Mouse (Mus musculus): Measurements from ENCODE around the gene Ckm. TPM values are rescaled to one million over a fixed set of nuclear protein-coding genes. Genes with fewer than 3 reads are reported as not detected.
A peak's percentile ranks its signal among the peaks of the same experiment; 100 is the strongest.

Ckm gene
- polyA plus RNA-seq, 1 experiment from 2014 or later: 5.3 TPM

GRCm38 (mm10) chr7:19469404-19469803 is 64.8 kb downstream of the Ckm start:
- no peak for TF ChIP-seq EP300 (IDR thresholded peaks at IDR 0.05; ENCODE audit: low read depth)
- no peak for TF ChIP-seq CTCF (IDR thresholded peaks at IDR 0.05; ENCODE audit: low read depth)
- ATAC-seq: no peak
- H3K27me3 ChIP-seq (ENCODE audit: insufficient read depth, low read length): peaks cover 27% of the 10 kb centered on the region
- DNase-seq: no peak
- no peaks in the 10 kb centered on the region for H3K9me3 ChIP-seq (ENCODE audit: low read length)
- no peak overlapping the region for H3K9ac ChIP-seq (replicated peaks)
- no peaks in the 10 kb centered on the region for H3K36me3 ChIP-seq (replicated peaks; ENCODE audit: insufficient read depth, low read length)
- peaks cover 16% of the 10 kb centered on the region for H3K4me1 ChIP-seq (ENCODE audit: insufficient read depth)
- H3K4me3 ChIP-seq (ENCODE audit: low read depth, low read length): no peak overlapping the region
- WGBS (ENCODE audit: insufficient replicate concordance): 67% methylated on average over 23 of the region's 23 CpGs
- H3K27ac ChIP-seq (ENCODE audit: low read depth): no peak overlapping the region
- H3K4me2 ChIP-seq (ENCODE audit: low read depth, low read length): no peak overlapping the region

DNA sequence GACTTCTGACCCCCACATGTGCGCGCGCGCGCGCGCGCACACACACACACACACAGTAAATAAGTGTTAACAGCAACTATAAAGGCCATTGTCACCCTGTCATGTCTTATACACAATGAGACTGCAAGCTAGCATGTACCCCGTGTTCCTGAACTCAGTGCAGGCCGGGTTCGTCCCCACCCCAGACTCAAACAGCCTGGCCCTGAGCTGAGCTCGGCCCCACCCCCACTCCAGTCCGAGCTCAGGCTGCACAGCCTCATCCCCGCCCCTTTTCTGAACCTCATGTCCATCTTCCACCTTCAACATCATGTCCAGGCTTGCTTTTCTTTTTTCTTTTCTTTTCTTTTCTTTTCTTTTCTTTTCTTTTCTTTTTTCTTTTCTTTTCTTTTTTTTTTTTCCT is 65.7 kb downstream of the Ckm start:
- TF ChIP-seq EP300 (IDR thresholded peaks at IDR 0.05; ENCODE audit: low read depth): no peak
- TF ChIP-seq CTCF (IDR thresholded peaks at IDR 0.05; ENCODE audit: low read depth): no peak
- no peak overlapping the region for H3K4me3 ChIP-seq (ENCODE audit: low read depth, low read length)
- peaks cover 16% of the 10 kb centered on the region for H3K4me1 ChIP-seq (ENCODE audit: insufficient read depth)
- DNase-seq (no peak), ATAC-seq (no peak)
- no peak overlapping the region for H3K4me2 ChIP-seq (ENCODE audit: low read depth, low read length)
- H3K27me3 ChIP-seq (ENCODE audit: insufficient read depth, low read length): peaks cover 36% of the 10 kb centered on the region
- no peaks in the 10 kb centered on the region for H3K9me3 ChIP-seq (ENCODE audit: low read length)
- no peak overlapping the region for H3K27ac ChIP-seq (ENCODE audit: low read depth)
- H3K36me3 ChIP-seq (replicated peaks; ENCODE audit: insufficient read depth, low read length): no peaks in the 10 kb centered on the region
- WGBS (ENCODE audit: insufficient replicate concordance): 44% methylated on average over 14 of the region's 14 CpGs
- no peak overlapping the region for H3K9ac ChIP-seq (replicated peaks)

GRCm38 (mm10) chr7:19472403-19472802 is 67.8 kb downstream of the Ckm start:
- no peak overlapping the region for H3K9ac ChIP-seq (replicated peaks)
- peaks cover 16% of the 10 kb centered on the region for H3K4me1 ChIP-seq (ENCODE audit: insufficient read depth)
- H3K27me3 ChIP-seq (ENCODE audit: insufficient read depth, low read length): peaks cover 36% of the 10 kb centered on the region
- WGBS (ENCODE audit: insufficient replicate concordance): 2% methylated on average over 4 of the region's 4 CpGs
- DNase-seq (peak; percentile 47), ATAC-seq (peak; percentile 47)
- no peak overlapping the region for H3K4me3 ChIP-seq (ENCODE audit: low read depth, low read length)
- H3K4me2 ChIP-seq (ENCODE audit: low read depth, low read length): peak overlapping the region; percentile 77
- no peaks in the 10 kb centered on the region for H3K36me3 ChIP-seq (replicated peaks; ENCODE audit: insufficient read depth, low read length)
- H3K9me3 ChIP-seq (ENCODE audit: low read length): no peaks in the 10 kb centered on the region
- H3K27ac ChIP-seq (ENCODE audit: low read depth): peak overlapping the region; percentile 80
- TF ChIP-seq EP300 (IDR thresholded peaks at IDR 0.05; ENCODE audit: low read depth) (no peak), CTCF (IDR thresholded peaks at IDR 0.05; ENCODE audit: low read depth) (no peak)

MicroRNAs encoded within 50 kb of the gene (microRNA counts, 519-probe panel; counts per million panel counts)
- microRNA mmu-miR-343: not detected

Small RNAs within 50 kb of the gene (microRNA-seq; reads per million reads assigned to microRNA genes)
- gene Mir343: not detected

Other genes starting within 250 kb of the Ckm start
- 0.04 TPM in 1 of 2 replicates, not detected in the other for gene Gipr, start 238.6 kb upstream of the Ckm start, polyA plus RNA-seq (2015; fragmentation: Nextera tagmentation; extraction: Ambion mirVana)
- gene Eml2, start 228.4 kb upstream of the Ckm start, polyA plus RNA-seq (2015; fragmentation: Nextera tagmentation; extraction: Ambion mirVana): 3.3 and 3.4 TPM in 2 replicates
- 0.74 and 0.83 TPM in 2 replicates for gene Gpr4, start 192.2 kb upstream of the Ckm start, polyA plus RNA-seq (2015; fragmentation: Nextera tagmentation; extraction: Ambion mirVana)
- gene Opa3, start 176.4 kb upstream of the Ckm start, polyA plus RNA-seq (2015; fragmentation: Nextera tagmentation; extraction: Ambion mirVana): 8.7 and 9.7 TPM in 2 replicates
- gene Vasp, start 133.0 kb upstream of the Ckm start, polyA plus RNA-seq (2015; fragmentation: Nextera tagmentation; extraction: Ambion mirVana): 36.2 and 36.4 TPM in 2 replicates
- 0.15 TPM in 1 of 2 replicates, not detected in the other for gene Ppm1n, start 124.7 kb upstream of the Ckm start, polyA plus RNA-seq (2015; fragmentation: Nextera tagmentation; extraction: Ambion mirVana)
- gene Rtn2, start 122.2 kb upstream of the Ckm start, polyA plus RNA-seq (2015; fragmentation: Nextera tagmentation; extraction: Ambion mirVana): 1.5 and 4.6 TPM in 2 replicates
- 0.06 TPM in 1 of 2 replicates, not detected in the other for gene Fosb, start 94.7 kb upstream of the Ckm start, polyA plus RNA-seq (2015; fragmentation: Nextera tagmentation; extraction: Ambion mirVana)
- 9.6 and 9.8 TPM in 2 replicates for gene Ercc1, start 60.0 kb upstream of the Ckm start, polyA plus RNA-seq (2015; fragmentation: Nextera tagmentation; extraction: Ambion mirVana)
- gene Cd3eap, start 45.3 kb upstream of the Ckm start, polyA plus RNA-seq (2015; fragmentation: Nextera tagmentation; extraction: Ambion mirVana): 7.7 and 7.8 TPM in 2 replicates
- gene Ppp1r13l, start 45.0 kb upstream of the Ckm start, polyA plus RNA-seq (2015; fragmentation: Nextera tagmentation; extraction: Ambion mirVana): 0.47 and 0.69 TPM in 2 replicates
- gene Ercc2, start 22.8 kb upstream of the Ckm start, polyA plus RNA-seq (2015; fragmentation: Nextera tagmentation; extraction: Ambion mirVana): 3.8 and 4.6 TPM in 2 replicates
- gene Klc3, start 672 bp upstream of the Ckm start, polyA plus RNA-seq (2015; fragmentation: Nextera tagmentation; extraction: Ambion mirVana): 0.12 and 0.32 TPM in 2 replicates
- gene Mark4, start 54.0 kb downstream of the Ckm start, polyA plus RNA-seq (2015; fragmentation: Nextera tagmentation; extraction: Ambion mirVana): 1.8 and 2.0 TPM in 2 replicates
- gene Exoc3l2, start 58.6 kb downstream of the Ckm start, polyA plus RNA-seq (2015; fragmentation: Nextera tagmentation; extraction: Ambion mirVana): 1.1 and 1.7 TPM in 2 replicates
- gene Bloc1s3, start 103.6 kb downstream of the Ckm start, polyA plus RNA-seq (2015; fragmentation: Nextera tagmentation; extraction: Ambion mirVana): 0.94 and 1.1 TPM in 2 replicates
- 51.6 and 52.5 TPM in 2 replicates for gene Trappc6a, start 103.6 kb downstream of the Ckm start, polyA plus RNA-seq (2015; fragmentation: Nextera tagmentation; extraction: Ambion mirVana)
- not detected in 2 replicates for gene Nkpd1, start 113.1 kb downstream of the Ckm start, polyA plus RNA-seq (2015; fragmentation: Nextera tagmentation; extraction: Ambion mirVana)
- 8.1 and 8.3 TPM in 2 replicates for gene Ppp1r37, start 158.3 kb downstream of the Ckm start, polyA plus RNA-seq (2015; fragmentation: Nextera tagmentation; extraction: Ambion mirVana)
- gene Zfp296, start 172.5 kb downstream of the Ckm start, polyA plus RNA-seq (2015; fragmentation: Nextera tagmentation; extraction: Ambion mirVana): 0.89 and 1.2 TPM in 2 replicates
- 61.7 and 66.9 TPM in 2 replicates for gene Gemin7, start 172.8 kb downstream of the Ckm start, polyA plus RNA-seq (2015; fragmentation: Nextera tagmentation; extraction: Ambion mirVana)
- 7.6 and 8.1 TPM in 2 replicates for gene Clasrp, start 199.7 kb downstream of the Ckm start, polyA plus RNA-seq (2015; fragmentation: Nextera tagmentation; extraction: Ambion mirVana)
- 2.2 and 2.3 TPM in 2 replicates for gene Relb, start 224.7 kb downstream of the Ckm start, polyA plus RNA-seq (2015; fragmentation: Nextera tagmentation; extraction: Ambion mirVana)

Data from liver, postnatal 0 days (tissue).